Mouse (Mus musculus): Measurements from ENCODE around the gene Tmem139. TPM values are rescaled to one million over a fixed set of nuclear protein-coding genes. Genes with fewer than 3 reads are reported as not detected.

Tmem139 gene
- polyA plus RNA-seq, 1 experiment from 2014 or later = 29.7 TPM

GRCm38 (mm10) chr6:42251791-42252190 lies 10.0 kb upstream of the Tmem139 start:
- Histone ChIP-seq H3K9ac (ENCODE audit: low read depth, low read length) (no peak overlapping the region), H3K4me1 (replicated peaks; ENCODE audit: control insufficient read depth, insufficient read depth, low read length) (no peaks in the 10 kb centered on the region), H3K4me2 (replicated peaks; ENCODE audit: low read depth) (no peak overlapping the region), H3K36me3 (ENCODE audit: control insufficient read depth, insufficient read depth) (no peaks in the 10 kb centered on the region), H3K27me3 (replicated peaks; ENCODE audit: control insufficient read depth, insufficient read depth, low read length) (no peaks in the 10 kb centered on the region), H3K27ac (ENCODE audit: low read depth, low read length) (no peak overlapping the region), H3K4me3 (ENCODE audit: low read depth, low read length) (no peak overlapping the region), H3K9me3 (ENCODE audit: control insufficient read depth) (no peaks in the 10 kb centered on the region)
- no peak for ATAC-seq
- TF ChIP-seq CTCF (IDR thresholded peaks at IDR 0.05; ENCODE audit: low read depth) = no peak
- 82% methylated on average over 4 of the region's 4 CpGs for WGBS

- Histone ChIP-seq H3K4me2 (replicated peaks; ENCODE audit: low read depth) (no peak overlapping the region), H3K27me3 (replicated peaks; ENCODE audit: control insufficient read depth, insufficient read depth, low read length) (no peaks in the 10 kb centered on the region), H3K27ac (ENCODE audit: low read depth, low read length) (no peak overlapping the region), H3K9ac (ENCODE audit: low read depth, low read length) (no peak overlapping the region), H3K4me3 (ENCODE audit: low read depth, low read length) (no peak overlapping the region), H3K4me1 (replicated peaks; ENCODE audit: control insufficient read depth, insufficient read depth, low read length) (no peaks in the 10 kb centered on the region; the same call in 1 of the 2 replicates), H3K9me3 (ENCODE audit: control insufficient read depth) (no peaks in the 10 kb centered on the region), H3K36me3 (ENCODE audit: control insufficient read depth, insufficient read depth) (no peaks in the 10 kb centered on the region)
- no peak for TF ChIP-seq CTCF (IDR thresholded peaks at IDR 0.05; ENCODE audit: low read depth)
- no peak for ATAC-seq
- WGBS = 87% methylated on average over 2 of the region's 2 CpGs
Observed at GRCm38 (mm10) chr6:42253103-42253502, 8.7 kb upstream of the Tmem139 start.

GRCm38 (mm10) chr6:42257303-42257863 lies 4.4 kb upstream of the Tmem139 start:
- H3K27ac ChIP-seq (ENCODE audit: low read depth, low read length) = no peak overlapping the region
- no peak overlapping the region for H3K4me3 ChIP-seq (ENCODE audit: low read depth, low read length)
- H3K4me1 ChIP-seq (replicated peaks; ENCODE audit: control insufficient read depth, insufficient read depth, low read length) = no peaks in the 10 kb centered on the region; the same call in 1 of the 2 replicates
- WGBS = 10% methylated on average over 11 of the region's 11 CpGs
- 0 out of 2 replicates have a peak overlapping the region, but pooled peaks have one; percentile 9 for H3K4me2 ChIP-seq (replicated peaks; ENCODE audit: low read depth)
- no peaks in the 10 kb centered on the region for H3K9me3 ChIP-seq (ENCODE audit: control insufficient read depth)
- no peaks in the 10 kb centered on the region for H3K27me3 ChIP-seq (replicated peaks; ENCODE audit: control insufficient read depth, insufficient read depth, low read length)
- ATAC-seq = no peak
- H3K36me3 ChIP-seq (ENCODE audit: control insufficient read depth, insufficient read depth) = no peaks in the 10 kb centered on the region
- no peak overlapping the region for H3K9ac ChIP-seq (ENCODE audit: low read depth, low read length)
- TF ChIP-seq CTCF (IDR thresholded peaks at IDR 0.05; ENCODE audit: low read depth) = peak; percentile 78

- H3K4me3 ChIP-seq (ENCODE audit: low read depth, low read length) = no peak overlapping the region
- ATAC-seq = no peak
- no peak overlapping the region for H3K4me2 ChIP-seq (replicated peaks; ENCODE audit: low read depth)
- TF ChIP-seq CTCF (IDR thresholded peaks at IDR 0.05; ENCODE audit: low read depth) = no peak
- no peaks in the 10 kb centered on the region for H3K27me3 ChIP-seq (replicated peaks; ENCODE audit: control insufficient read depth, insufficient read depth, low read length)
- no peaks in the 10 kb centered on the region for H3K9me3 ChIP-seq (ENCODE audit: control insufficient read depth)
- no peak overlapping the region for H3K27ac ChIP-seq (ENCODE audit: low read depth, low read length)
- no peaks in the 10 kb centered on the region for H3K36me3 ChIP-seq (ENCODE audit: control insufficient read depth, insufficient read depth)
- H3K4me1 ChIP-seq (replicated peaks; ENCODE audit: control insufficient read depth, insufficient read depth, low read length) = no peaks in the 10 kb centered on the region; the same call in 1 of the 2 replicates
- no peak overlapping the region for H3K9ac ChIP-seq (ENCODE audit: low read depth, low read length)
- 23% methylated on average over 6 of the region's 6 CpGs for WGBS
Observed at GRCm38 (mm10) chr6:42260430-42260829, 1.3 kb upstream of the Tmem139 start.

GRCm38 (mm10) chr6:42264626-42265312 lies 3.0 kb downstream of the Tmem139 start, which contains the start of gene Casp2:
TSS of gene Casp2 (plus strand) at chr6:42264985.
- Histone ChIP-seq H3K4me2 (replicated peaks; ENCODE audit: low read depth) (peak within 1 kb of the TSS; percentile 72), H3K4me3 (ENCODE audit: low read depth, low read length) (peak within 1 kb of the TSS; percentile 66), H3K9me3 (ENCODE audit: control insufficient read depth) (no peaks in the 10 kb centered on the region), H3K9ac (ENCODE audit: low read depth, low read length) (peak within 1 kb of the TSS; percentile 73), H3K27ac (ENCODE audit: low read depth, low read length) (peak within 1 kb of the TSS; percentile 92), H3K36me3 (ENCODE audit: control insufficient read depth, insufficient read depth) (peaks cover 21% of the 10 kb centered on the region), H3K4me1 (replicated peaks; ENCODE audit: control insufficient read depth, insufficient read depth, low read length) (no peaks in the 10 kb centered on the region), H3K27me3 (replicated peaks; ENCODE audit: control insufficient read depth, insufficient read depth, low read length) (no peaks in the 10 kb centered on the region)
- peak; percentile 98 for TF ChIP-seq CTCF (IDR thresholded peaks at IDR 0.05; ENCODE audit: low read depth)
- peak; percentile 96 for ATAC-seq
- WGBS = under 1% methylated on average over 48 of the region's 51 CpGs

GRCm38 (mm10) chr6:42265391-42266330 lies 3.9 kb downstream of the Tmem139 start:
- Histone ChIP-seq H3K4me3 (ENCODE audit: low read depth, low read length) (peak overlapping the region; percentile 66), H3K4me1 (replicated peaks; ENCODE audit: control insufficient read depth, insufficient read depth, low read length) (no peaks in the 10 kb centered on the region), H3K27me3 (replicated peaks; ENCODE audit: control insufficient read depth, insufficient read depth, low read length) (no peaks in the 10 kb centered on the region), H3K9me3 (ENCODE audit: control insufficient read depth) (no peaks in the 10 kb centered on the region), H3K36me3 (ENCODE audit: control insufficient read depth, insufficient read depth) (peaks cover 26% of the 10 kb centered on the region), H3K4me2 (replicated peaks; ENCODE audit: low read depth) (peak overlapping the region; percentile 72), H3K9ac (ENCODE audit: low read depth, low read length) (peak overlapping the region; percentile 73), H3K27ac (ENCODE audit: low read depth, low read length) (peak overlapping the region; percentile 92)
- under 1% methylated on average over 21 of the region's 21 CpGs for WGBS
- no peak for ATAC-seq
- TF ChIP-seq CTCF (IDR thresholded peaks at IDR 0.05; ENCODE audit: low read depth) = peak; percentile 34
